Mouse (Mus musculus): ENCODE data around the gene Deaf1. TPM values are rescaled to one million over a fixed set of nuclear protein-coding genes. Genes with fewer than 3 reads are reported as not detected.

The Deaf1 gene
- polyA plus RNA-seq, 1 experiment from 2014 or later, result 77.5 TPM

DNA sequence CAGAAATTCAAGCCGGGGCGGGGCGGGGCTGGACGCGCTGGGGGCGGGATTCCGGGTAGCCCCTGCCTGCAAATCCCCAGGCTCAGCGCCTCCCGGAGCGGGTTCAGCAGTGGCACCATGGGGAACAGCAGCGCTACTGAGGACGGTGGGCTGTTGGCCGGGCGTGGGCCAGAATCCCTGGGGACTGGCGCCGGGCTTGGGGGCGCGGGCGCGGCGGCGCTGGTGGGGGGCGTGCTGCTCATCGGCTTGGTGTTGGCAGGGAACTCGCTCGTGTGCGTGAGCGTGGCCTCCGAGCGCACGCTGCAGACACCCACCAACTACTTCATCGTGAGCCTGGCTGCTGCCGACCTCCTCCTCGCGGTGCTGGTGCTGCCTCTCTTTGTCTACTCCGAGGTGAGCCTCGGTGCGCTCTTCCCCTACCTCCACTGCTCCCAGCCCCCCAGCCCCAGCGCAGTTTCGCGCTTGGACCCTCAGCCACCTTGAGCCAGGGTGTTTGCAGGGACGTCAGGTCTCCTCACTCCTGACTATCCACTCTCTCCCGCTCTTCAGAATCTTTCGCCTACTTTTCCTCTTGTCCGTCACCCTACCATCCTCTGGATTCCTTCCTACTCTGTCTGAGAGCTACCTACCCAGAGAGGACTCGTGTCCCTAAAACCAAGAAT lies 35.4 kb downstream of the Deaf1 start, which contains the start of gene Drd4:
Gene Drd4 (plus strand): TSS at position 86 of the 662 bp plus-strand sequence.
- peak; percentile 58; the same call in 1 of the 2 replicates for ATAC-seq (ENCODE audit: low FRiP score, low read depth)
- Histone ChIP-seq H3K9ac (peak within 1 kb of the TSS; percentile 73), H3K4me3 (peak within 1 kb of the TSS; percentile 63), H3K27ac (no peak within 1 kb of the TSS), H3K9me3 (no peaks in the 10 kb centered on the region), H3K36me3 (peaks cover 10% of the 10 kb centered on the region), H3K4me2 (replicated peaks) (peak within 1 kb of the TSS; percentile 96), H3K27me3 (peaks cover 62% of the 10 kb centered on the region), H3K4me1 (peaks cover 29% of the 10 kb centered on the region)
- WGBS, result 1% methylated on average over 46 of the region's 46 CpGs

DNA sequence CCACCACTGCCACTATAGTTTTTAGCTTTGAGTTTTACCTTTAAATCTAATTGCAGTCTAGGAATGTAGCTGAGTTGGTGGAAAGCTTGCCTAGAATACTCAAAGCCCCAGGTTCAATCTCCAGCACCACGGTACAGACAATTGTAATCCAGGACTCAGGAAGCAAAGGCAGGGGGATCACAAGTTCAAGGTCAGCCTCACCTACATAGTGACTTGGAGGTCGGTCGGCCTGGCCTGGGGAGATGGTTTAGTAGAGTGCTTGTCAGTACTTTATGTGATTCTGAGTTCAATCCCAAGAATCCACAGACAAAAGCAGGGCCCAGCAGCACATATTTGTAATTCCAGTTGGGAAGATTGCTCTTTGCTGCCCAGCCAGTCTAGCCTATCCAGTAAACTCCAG lies 39.4 kb downstream of the Deaf1 start:
- H3K4me2 ChIP-seq (replicated peaks), result no peak overlapping the region
- WGBS, result 81% methylated on average over 3 of the region's 3 CpGs
- H3K9ac ChIP-seq, result no peak overlapping the region; the same call in 1 of the 2 replicates
- ATAC-seq (ENCODE audit: low FRiP score, low read depth), result no peak
- H3K27me3 ChIP-seq, result peaks cover 26% of the 10 kb centered on the region
- H3K27ac ChIP-seq, result no peak overlapping the region
- H3K4me1 ChIP-seq, result peaks cover 15% of the 10 kb centered on the region
- no peaks in the 10 kb centered on the region for H3K36me3 ChIP-seq
- H3K4me3 ChIP-seq, result no peak overlapping the region
- no peaks in the 10 kb centered on the region for H3K9me3 ChIP-seq

DNA sequence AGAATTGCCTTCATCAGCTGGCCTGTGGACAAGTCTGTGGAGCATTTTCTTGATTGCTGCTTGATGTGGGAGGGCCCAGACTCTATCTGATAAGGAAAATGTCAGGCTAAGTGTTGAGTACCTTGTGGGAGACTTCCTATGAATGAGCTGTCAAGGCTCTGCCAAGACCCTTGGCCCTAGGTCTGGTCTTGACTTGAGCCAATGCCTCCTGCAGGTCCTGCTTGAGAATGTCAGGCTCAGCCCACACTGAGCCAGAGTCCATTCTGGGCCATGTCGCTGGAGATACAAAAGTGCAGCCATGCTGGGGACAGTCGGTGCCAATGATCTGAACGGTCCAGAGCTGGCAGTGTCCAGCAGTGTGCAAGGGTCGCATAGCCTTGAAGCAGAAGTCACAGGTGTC lies 44.7 kb downstream of the Deaf1 start:
- Histone ChIP-seq H3K27me3 (0 out of 2 replicates have a peak, but pooled peaks cover 7% of the 10 kb centered on the region), H3K36me3 (no peaks in the 10 kb centered on the region), H3K9me3 (no peaks in the 10 kb centered on the region), H3K4me3 (no peak overlapping the region), H3K4me1 (peaks cover 10% of the 10 kb centered on the region), H3K27ac (no peak overlapping the region), H3K9ac (no peak overlapping the region), H3K4me2 (replicated peaks) (no peak overlapping the region)
- no peak for ATAC-seq (ENCODE audit: low FRiP score, low read depth)
- WGBS, result 86% methylated on average over 4 of the region's 4 CpGs

DNA sequence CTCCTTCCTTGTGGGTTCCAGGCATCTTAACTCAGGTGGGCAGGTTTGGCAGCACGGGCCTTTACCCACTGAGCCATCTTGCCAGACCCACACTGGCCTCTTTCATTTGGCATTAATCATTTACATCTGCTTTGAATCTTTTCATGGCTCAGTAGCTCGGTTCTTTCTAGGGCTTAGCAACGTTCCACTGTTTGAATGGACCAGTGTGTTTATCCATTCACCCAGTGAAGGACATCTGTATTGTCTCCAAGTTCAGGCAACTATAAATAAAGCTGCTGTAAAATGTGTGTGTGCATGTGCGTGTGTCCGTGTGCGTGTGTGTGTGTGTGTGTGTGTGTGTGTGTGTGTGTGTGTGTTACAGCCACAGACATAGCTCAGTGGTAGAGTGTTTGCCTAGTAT lies 46.0 kb downstream of the Deaf1 start:
- no peak for ATAC-seq (ENCODE audit: low FRiP score, low read depth)
- WGBS, result 59% methylated on average over 6 of the region's 6 CpGs

DNA sequence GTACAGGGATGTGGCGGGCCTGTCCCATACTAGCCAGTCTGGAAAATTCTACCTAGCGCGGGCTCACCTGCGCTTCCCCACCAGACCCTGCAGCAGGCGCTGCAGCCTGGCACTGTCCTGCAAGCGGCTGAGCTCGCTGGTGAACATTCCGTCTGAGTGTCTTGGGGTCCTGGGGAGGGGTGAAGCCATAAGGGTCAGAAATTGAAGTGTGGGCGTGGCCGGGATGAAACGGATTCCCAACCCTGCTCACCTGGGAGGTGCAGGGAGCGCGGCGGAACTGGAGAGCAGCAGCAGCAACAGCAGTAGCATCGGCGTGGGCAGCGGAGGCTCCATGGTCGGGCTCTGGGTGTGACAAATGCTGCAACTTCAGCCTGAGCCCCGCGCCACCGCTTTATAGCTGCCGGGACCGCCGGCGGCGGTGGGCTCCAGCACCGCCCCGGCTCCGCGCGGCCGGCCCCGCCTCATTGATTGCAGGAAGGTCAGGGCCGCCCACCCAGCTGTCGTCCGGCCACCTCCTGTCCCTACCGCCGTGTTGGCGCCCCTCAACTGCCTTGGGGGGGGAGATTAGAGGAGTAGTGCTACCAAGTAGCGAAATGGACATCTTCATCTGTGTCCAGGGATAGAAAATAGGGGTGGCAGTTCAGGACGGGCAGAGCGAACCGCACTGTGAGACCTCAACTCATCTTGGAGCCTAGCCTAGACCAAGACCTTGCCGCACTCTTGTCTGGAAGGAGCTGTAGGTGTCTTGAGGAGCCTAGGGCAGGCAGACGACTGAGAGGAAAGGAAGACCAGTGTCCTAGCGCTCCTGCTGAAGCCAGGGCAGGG lies 48.5 kb downstream of the Deaf1 start, which contains the start of gene Sct:
Gene Sct (minus strand): TSS at position 368 of the 825 bp plus-strand sequence.
- H3K4me2 ChIP-seq (replicated peaks), result peak within 1 kb of the TSS; percentile 97

More for the DNA sequence above, 46.0 kb downstream of the Deaf1 start:
- no peak overlapping the region for H3K4me3 ChIP-seq
- H3K4me2 ChIP-seq (replicated peaks), result no peak overlapping the region
- peaks cover 10% of the 10 kb centered on the region for H3K4me1 ChIP-seq
- no peak overlapping the region for H3K27ac ChIP-seq
- H3K27me3 ChIP-seq, result 0 out of 2 replicates have a peak, but pooled peaks cover 7% of the 10 kb centered on the region
- H3K9ac ChIP-seq, result no peak overlapping the region
- H3K36me3 ChIP-seq, result no peaks in the 10 kb centered on the region
- no peaks in the 10 kb centered on the region for H3K9me3 ChIP-seq

GRCm38 (mm10) chr7:141277701-141278678 lies 49.5 kb downstream of the Deaf1 start:
- H3K4me3 ChIP-seq, result peak overlapping the region; percentile 54; the same call in 1 of the 2 replicates
- no peaks in the 10 kb centered on the region for H3K9me3 ChIP-seq
- H3K4me2 ChIP-seq (replicated peaks), result peak overlapping the region; percentile 97
- H3K36me3 ChIP-seq, result no peaks in the 10 kb centered on the region
- no peak overlapping the region for H3K27ac ChIP-seq
- H3K27me3 ChIP-seq, result 0 out of 2 replicates have a peak, but pooled peaks cover 7% of the 10 kb centered on the region
- peaks cover 15% of the 10 kb centered on the region for H3K4me1 ChIP-seq
- 73% methylated on average over 11 of the region's 11 CpGs for WGBS
- peak overlapping the region; percentile 72 for H3K9ac ChIP-seq
- ATAC-seq (ENCODE audit: low FRiP score, low read depth), result 0 out of 2 replicates have a peak, but pooled peaks have one; percentile 7

More for the DNA sequence above, 48.5 kb downstream of the Deaf1 start, which contains the start of gene Sct:
- no peaks in the 10 kb centered on the region for H3K9me3 ChIP-seq
- WGBS, result 2% methylated on average over 45 of the region's 46 CpGs
- peaks cover 15% of the 10 kb centered on the region for H3K4me1 ChIP-seq
- H3K27me3 ChIP-seq, result 0 out of 2 replicates have a peak, but pooled peaks cover 7% of the 10 kb centered on the region
- H3K27ac ChIP-seq, result no peak within 1 kb of the TSS
- H3K4me3 ChIP-seq, result peak within 1 kb of the TSS; percentile 54
- peak within 1 kb of the TSS; percentile 72 for H3K9ac ChIP-seq
- peak; percentile 37 for ATAC-seq (ENCODE audit: low FRiP score, low read depth)
- H3K36me3 ChIP-seq, result no peaks in the 10 kb centered on the region

DNA sequence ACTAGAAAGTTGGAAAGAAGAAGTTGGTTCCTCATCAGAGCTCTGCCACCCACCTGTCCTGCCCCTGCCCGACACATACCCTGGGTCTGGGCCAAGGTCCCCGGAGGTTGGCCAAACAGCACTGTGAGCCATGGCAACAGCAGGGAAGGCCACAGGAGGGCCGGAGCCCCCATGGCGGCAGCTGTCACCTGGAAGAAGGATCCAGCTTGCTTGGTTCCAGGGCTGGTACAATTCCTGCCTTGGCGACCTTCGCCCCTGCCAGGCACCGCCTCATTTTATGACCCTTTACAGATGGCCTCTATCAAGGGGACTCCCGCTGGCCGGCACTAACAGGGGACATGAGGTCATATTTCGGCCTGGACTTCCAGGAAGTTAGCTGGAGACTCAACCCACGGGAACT lies 50.9 kb downstream of the Deaf1 start, which contains the start of gene Cdhr5:
Gene Cdhr5 (minus strand): TSS at position 241 of the 400 bp plus-strand sequence.
- Histone ChIP-seq H3K9me3 (no peaks in the 10 kb centered on the region), H3K9ac (no peak within 1 kb of the TSS), H3K36me3 (no peaks in the 10 kb centered on the region), H3K4me3 (no peak within 1 kb of the TSS), H3K27ac (no peak within 1 kb of the TSS), H3K4me1 (peaks cover 15% of the 10 kb centered on the region), H3K4me2 (replicated peaks) (no peak within 1 kb of the TSS), H3K27me3 (0 out of 2 replicates have a peak, but pooled peaks cover 7% of the 10 kb centered on the region)
- 30% methylated on average over 11 of the region's 11 CpGs for WGBS
- no peak for ATAC-seq (ENCODE audit: low FRiP score, low read depth)

DNA sequence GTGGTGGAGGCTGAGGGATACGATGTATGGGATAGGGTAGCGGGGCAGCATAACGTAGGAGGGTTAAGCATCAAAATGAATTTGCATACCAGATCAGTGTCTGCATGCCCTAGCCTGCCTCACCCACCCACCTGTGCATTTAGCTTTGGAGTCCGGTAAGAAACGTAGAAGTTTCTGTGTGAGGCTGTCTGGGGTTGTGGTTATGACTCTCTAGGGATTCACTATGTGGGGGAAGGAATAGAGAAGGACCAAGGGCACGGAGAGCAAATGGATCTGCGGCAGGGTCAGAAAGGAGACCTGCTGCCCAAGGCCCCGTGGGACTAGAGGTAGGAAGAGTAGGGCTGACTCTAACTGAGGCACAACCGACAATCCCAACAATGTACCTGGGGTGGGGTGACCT lies 52.1 kb downstream of the Deaf1 start:
- H3K9me3 ChIP-seq, result no peaks in the 10 kb centered on the region
- H3K4me1 ChIP-seq, result peaks cover 15% of the 10 kb centered on the region
- 74% methylated on average over 9 of the region's 9 CpGs for WGBS
- H3K27ac ChIP-seq, result no peak overlapping the region
- no peak overlapping the region for H3K4me3 ChIP-seq
- ATAC-seq (ENCODE audit: low FRiP score, low read depth), result no peak
- H3K9ac ChIP-seq, result no peak overlapping the region
- H3K27me3 ChIP-seq, result 0 out of 2 replicates have a peak, but pooled peaks cover 7% of the 10 kb centered on the region
- H3K4me2 ChIP-seq (replicated peaks), result no peak overlapping the region
- H3K36me3 ChIP-seq, result no peaks in the 10 kb centered on the region

DNA sequence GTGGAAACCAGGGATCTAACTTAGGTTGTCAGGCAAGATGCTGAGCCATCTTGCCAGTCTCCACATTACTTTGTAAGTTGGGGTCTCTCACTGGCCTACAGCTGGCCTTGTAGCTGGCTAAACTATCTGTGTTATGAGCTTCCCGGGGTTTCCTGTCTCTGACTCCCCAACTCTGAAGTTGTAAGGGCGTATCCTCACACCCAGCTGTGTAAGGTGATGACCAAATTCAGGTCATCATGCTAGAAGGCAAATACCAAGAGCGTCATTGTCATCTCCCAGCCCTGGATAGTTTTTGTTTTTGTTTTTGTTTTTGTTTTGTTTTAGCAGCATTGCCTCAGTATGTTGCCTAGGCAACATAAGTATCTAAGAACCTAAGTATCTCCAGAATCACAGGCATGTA lies 56.9 kb downstream of the Deaf1 start:
- H3K27me3 ChIP-seq, result no peaks in the 10 kb centered on the region
- H3K4me1 ChIP-seq, result peaks cover 14% of the 10 kb centered on the region
- no peaks in the 10 kb centered on the region for H3K36me3 ChIP-seq
- no peak overlapping the region for H3K27ac ChIP-seq
- no peak overlapping the region for H3K4me3 ChIP-seq
- no peaks in the 10 kb centered on the region for H3K9me3 ChIP-seq
- H3K4me2 ChIP-seq (replicated peaks), result no peak overlapping the region
- 85% methylated on average over 3 of the region's 3 CpGs for WGBS
- ATAC-seq (ENCODE audit: low FRiP score, low read depth), result no peak
- H3K9ac ChIP-seq, result no peak overlapping the region

- WGBS, result 82% methylated on average over 14 of the region's 14 CpGs
- Histone ChIP-seq H3K9me3 (no peaks in the 10 kb centered on the region), H3K4me2 (replicated peaks) (no peak overlapping the region; the same call in 1 of the 2 replicates), H3K27me3 (no peaks in the 10 kb centered on the region), H3K27ac (no peak overlapping the region), H3K4me3 (no peak overlapping the region), H3K4me1 (peaks cover 19% of the 10 kb centered on the region), H3K9ac (no peak overlapping the region), H3K36me3 (peaks cover 3% of the 10 kb centered on the region; the same call in 1 of the 2 replicates)
- ATAC-seq (ENCODE audit: low FRiP score, low read depth), result no peak
Measured at GRCm38 (mm10) chr7:141269273-141269545, 58.3 kb downstream of the Deaf1 start.
